Mouse (Mus musculus) forebrain, embryonic 11.5 days (tissue): ENCODE data around the gene Actl6b. TPM values are rescaled to one million over a fixed set of nuclear protein-coding genes. Genes with fewer than 3 reads are reported as not detected.
A peak's percentile ranks its signal among the peaks of the same experiment; 100 is the strongest.

Experiments
- ATAC-seq: fragments of 200-750 bp; cut with Nextera tagmentation; replicated peaks from 2 replicates; pipeline ENCODE4 v1.8.0; 2017; ENCODE audit warnings: moderate TSS enrichment; ENCODE audit not compliant: low FRiP score
- DNase-seq: peaks from one replicate; pipeline ENCODE4 v3.0.0-alpha.2; 2017; ENCODE audit warnings: low spot score
- H3K27ac ChIP-seq: fragments of 300-500 bp; sonication (generic); 2 replicates; pipeline ENCODE4 v1.5.1; 2014; ENCODE audit warnings: low read depth, low read length
- H3K27me3 ChIP-seq: fragments of 300-500 bp; sonication (generic); 2 replicates; pipeline ENCODE4 v1.6.1; 2014; ENCODE audit warnings: mild to moderate bottlenecking, low read length, mixed read lengths; ENCODE audit not compliant: control insufficient read depth, insufficient read depth
- H3K36me3 ChIP-seq: fragments of 300-500 bp; sonication (generic); 2 replicates; pipeline ENCODE4 v1.6.1; 2014; ENCODE audit warnings: mild to moderate bottlenecking, low read length, moderate library complexity, mixed read lengths; ENCODE audit not compliant: control insufficient read depth, insufficient read depth
- H3K4me1 ChIP-seq: fragments of 300-500 bp; sonication (generic); replicated peaks from 2 replicates; pipeline ENCODE4 v1.6.1; 2014; ENCODE audit warnings: low read length, mixed read lengths; ENCODE audit not compliant: control insufficient read depth, insufficient read depth
- H3K4me2 ChIP-seq: fragments of 300-500 bp; sonication (generic); 2 replicates; pipeline ENCODE4 v1.6.1; 2014; ENCODE audit warnings: low read depth, mild to moderate bottlenecking, low read length, moderate library complexity, mixed read lengths; ENCODE audit not compliant: severe bottlenecking
- H3K4me3 ChIP-seq: fragments of 300-500 bp; sonication (generic); 2 replicates; pipeline ENCODE4 v1.5.1; 2014; ENCODE audit warnings: low read depth, low read length
- H3K9ac ChIP-seq: fragments of 300-500 bp; sonication (generic); 2 replicates; pipeline ENCODE4 v1.6.1; 2014; ENCODE audit warnings: low read length
- H3K9me3 ChIP-seq: fragments of 300-500 bp; sonication (generic); 2 replicates; pipeline ENCODE4 v1.6.1; 2016; ENCODE audit warnings: low read length, mixed read lengths; ENCODE audit not compliant: control insufficient read depth
- WGBS: fragments of 180-500 bp; shearing (Covaris S2); extraction: QIAGEN DNeasy Blood & Tissue Kit; methylation state at CpG from one replicate; pipeline ENCODE4 v1.1.7; 2014; 5-methylcytosine and 5-hydroxymethylcytosine counted together
- polyA plus RNA-seq: library from polyadenylated mRNA; unstranded; fragments of >200 nt; fragmentation: Nextera tagmentation; extraction: Ambion mirVana; gene quantifications from 2 replicates; pipeline ENCODE4 v1.2.1, GENCODE M21; 2014

Gene Actl6b
- polyA plus RNA-seq, 1 experiment from 2014 or later, result 20.5 TPM

- no peak overlapping the region for H3K27ac ChIP-seq
- H3K4me1 ChIP-seq, result peaks cover 10% of the 10 kb centered on the region
- DNase-seq, result no peak
- no peaks in the 10 kb centered on the region for H3K27me3 ChIP-seq
- H3K9me3 ChIP-seq, result no peaks in the 10 kb centered on the region
- peaks cover 35% of the 10 kb centered on the region for H3K36me3 ChIP-seq
- no peak for ATAC-seq
- H3K9ac ChIP-seq, result no peak overlapping the region
- 75% methylated on average over 16 of the region's 16 CpGs for WGBS
- no peak overlapping the region for H3K4me3 ChIP-seq
- H3K4me2 ChIP-seq, result no peak overlapping the region
Observed at GRCm38 (mm10) chr5:137525511-137525910, 27.8 kb upstream of the Actl6b start.

DNA sequence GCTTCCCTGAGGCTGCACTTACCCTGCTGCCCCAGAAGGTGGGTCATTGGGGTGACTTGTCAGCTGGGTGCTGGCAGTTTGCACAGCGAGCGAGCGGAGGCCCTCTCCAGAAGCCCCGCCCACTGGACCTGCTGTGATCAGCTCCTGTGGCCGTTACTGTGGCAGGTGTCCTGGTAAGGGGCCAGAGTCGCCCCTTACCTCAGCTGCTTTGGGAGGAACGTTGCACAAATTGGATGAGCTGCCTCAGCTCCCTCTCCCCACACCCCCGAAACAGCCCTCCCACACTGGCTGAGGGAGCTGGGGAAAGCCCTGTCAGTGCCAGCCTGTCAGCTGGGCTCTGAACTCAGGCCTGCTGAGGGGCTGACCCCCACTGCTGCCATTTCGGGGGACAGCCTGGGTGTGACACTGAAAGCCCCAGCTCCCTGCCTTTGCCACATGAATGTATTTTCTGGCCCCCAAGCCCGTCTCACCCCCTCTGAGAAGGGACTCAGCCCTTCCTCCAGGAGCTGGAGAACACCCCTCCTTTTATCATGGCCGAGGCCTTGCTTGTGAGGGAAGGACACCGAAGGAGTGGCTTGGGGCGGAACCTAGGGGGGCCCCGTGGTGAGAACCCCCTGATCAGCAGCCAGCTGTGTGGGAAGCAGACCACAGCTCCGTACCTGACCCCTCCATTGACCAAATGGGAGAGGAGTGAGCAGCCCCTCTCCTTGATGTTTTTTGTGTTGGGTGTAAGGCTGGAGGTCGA, 27.0 kb upstream of the Actl6b start:
- no peaks in the 10 kb centered on the region for H3K9me3 ChIP-seq
- H3K36me3 ChIP-seq, result peaks cover 32% of the 10 kb centered on the region
- ATAC-seq (no peak), DNase-seq (peak; percentile 62)
- peak overlapping the region; percentile 9 for H3K27ac ChIP-seq
- peak overlapping the region; percentile 20; the same call in 1 of the 2 replicates for H3K9ac ChIP-seq
- H3K4me1 ChIP-seq, result peaks cover 12% of the 10 kb centered on the region
- H3K4me3 ChIP-seq, result no peak overlapping the region
- WGBS, result 45% methylated on average over 16 of the region's 16 CpGs
- no peaks in the 10 kb centered on the region for H3K27me3 ChIP-seq
- H3K4me2 ChIP-seq, result no peak overlapping the region

DNA sequence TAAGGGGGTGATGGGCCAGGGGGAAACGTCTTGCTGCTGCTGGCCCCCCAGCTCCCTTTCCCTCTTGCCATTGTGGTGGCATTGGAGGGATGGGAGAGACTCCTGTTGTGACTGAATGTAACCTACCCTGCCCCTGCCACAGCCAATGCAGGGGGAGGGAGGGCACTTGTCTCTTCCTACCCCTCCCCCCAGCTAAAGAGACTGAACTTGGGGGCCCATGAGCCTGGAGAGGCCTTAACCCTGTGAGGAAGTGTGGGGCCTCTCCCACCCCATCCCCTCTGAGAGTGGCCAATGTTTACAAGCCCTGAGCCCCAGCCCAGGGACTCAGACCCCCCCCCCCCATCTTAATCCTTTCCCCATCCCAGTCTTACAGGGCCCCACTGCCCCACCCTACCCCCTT, 25.9 kb upstream of the Actl6b start:
- DNase-seq, result no peak
- ATAC-seq, result no peak
- Histone ChIP-seq H3K4me1 (peaks cover 12% of the 10 kb centered on the region), H3K27ac (no peak overlapping the region), H3K4me2 (no peak overlapping the region), H3K9me3 (no peaks in the 10 kb centered on the region), H3K36me3 (peaks cover 27% of the 10 kb centered on the region), H3K9ac (no peak overlapping the region), H3K4me3 (no peak overlapping the region), H3K27me3 (no peaks in the 10 kb centered on the region)
- WGBS, result 61% methylated on average over 1 of the region's 1 CpGs

GRCm38 (mm10) chr5:137528247-137528968, 24.9 kb upstream of the Actl6b start:
- ATAC-seq, result no peak
- Histone ChIP-seq H3K36me3 (peaks cover 18% of the 10 kb centered on the region), H3K4me2 (no peak overlapping the region), H3K9me3 (no peaks in the 10 kb centered on the region), H3K4me3 (no peak overlapping the region), H3K4me1 (peaks cover 12% of the 10 kb centered on the region), H3K9ac (no peak overlapping the region), H3K27me3 (no peaks in the 10 kb centered on the region), H3K27ac (no peak overlapping the region)
- DNase-seq, result peak; percentile 52
- WGBS, result 87% methylated on average over 22 of the region's 22 CpGs

DNA sequence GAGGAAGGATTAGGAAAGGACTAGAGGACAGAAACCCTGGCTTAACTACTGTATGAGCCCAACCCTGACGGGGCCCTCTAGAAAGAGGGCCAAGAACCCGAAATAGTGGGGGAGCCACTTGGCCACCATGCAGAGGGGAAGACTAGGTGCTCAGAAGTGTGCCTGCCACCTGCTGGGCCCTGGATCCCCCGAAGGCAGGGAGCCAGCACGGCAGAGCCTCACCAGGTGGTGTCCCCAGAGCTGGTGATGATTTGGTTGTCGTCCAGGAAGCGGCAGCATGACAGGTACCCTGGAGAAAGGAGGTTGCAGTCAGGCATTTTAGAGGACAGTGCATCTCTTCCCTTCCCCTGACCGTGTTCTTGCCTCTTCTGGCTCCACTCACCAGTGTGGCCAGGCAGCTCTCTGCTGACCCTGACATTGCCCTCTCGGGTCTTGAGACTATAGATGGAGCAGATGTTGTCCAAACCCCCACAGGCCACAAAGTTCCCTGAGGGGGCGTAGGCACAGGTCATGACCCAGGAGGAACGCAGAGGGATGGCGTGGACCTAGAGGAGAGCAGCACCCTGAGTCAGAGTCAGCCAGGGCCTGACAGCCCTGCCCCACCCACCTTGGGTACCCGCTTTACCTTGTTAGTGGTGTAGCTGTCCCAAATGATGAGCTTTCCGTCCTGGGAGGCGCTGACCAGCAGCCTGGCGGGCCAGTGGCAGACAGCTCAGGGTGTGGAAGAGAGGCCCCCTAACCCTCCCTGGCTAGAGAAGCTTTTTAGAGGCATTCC, 23.9 kb upstream of the Actl6b start:
- Histone ChIP-seq H3K9me3 (no peaks in the 10 kb centered on the region), H3K4me3 (no peak overlapping the region), H3K9ac (no peak overlapping the region), H3K36me3 (peaks cover 15% of the 10 kb centered on the region; the same call in 1 of the 2 replicates), H3K27me3 (no peaks in the 10 kb centered on the region), H3K27ac (no peak overlapping the region), H3K4me1 (peaks cover 12% of the 10 kb centered on the region), H3K4me2 (peak overlapping the region; percentile 98)
- DNase-seq (peak; percentile 59), ATAC-seq (no peak)
- WGBS, result 79% methylated on average over 15 of the region's 15 CpGs

DNA sequence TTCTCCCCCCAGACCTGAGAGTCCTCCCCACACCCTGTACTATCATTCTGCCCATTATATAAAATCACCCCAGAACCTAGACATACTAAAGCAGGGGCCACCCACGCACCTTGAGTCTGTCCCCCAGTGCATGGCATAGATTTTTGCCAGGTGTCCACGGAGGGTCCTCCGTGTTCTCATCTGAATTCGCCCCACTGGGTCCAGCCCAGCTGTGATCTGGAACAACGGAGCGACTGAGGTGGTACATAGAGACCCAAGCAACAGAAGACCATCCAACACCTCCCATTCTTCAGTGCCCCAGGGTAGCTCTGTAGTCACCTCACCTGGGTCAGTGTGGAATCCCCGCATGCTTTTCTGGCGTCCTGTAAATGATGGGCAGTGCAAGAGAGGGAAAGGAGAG, 23.2 kb upstream of the Actl6b start:
- Histone ChIP-seq H3K27ac (peak overlapping the region; percentile 95; the same call in 1 of the 2 replicates), H3K9ac (peak overlapping the region; percentile 97), H3K4me1 (peaks cover 12% of the 10 kb centered on the region), H3K9me3 (no peaks in the 10 kb centered on the region), H3K4me2 (peak overlapping the region; percentile 98), H3K27me3 (no peaks in the 10 kb centered on the region), H3K36me3 (peaks cover 10% of the 10 kb centered on the region; the same call in 1 of the 2 replicates), H3K4me3 (peak overlapping the region; percentile 82)
- WGBS, result 77% methylated on average over 8 of the region's 8 CpGs
- DNase-seq, result peak; percentile 52
- no peak for ATAC-seq

GRCm38 (mm10) chr5:137530588-137531413, 22.5 kb upstream of the Actl6b start:
- 1% methylated on average over 40 of the region's 46 CpGs for WGBS
- Histone ChIP-seq H3K27me3 (no peaks in the 10 kb centered on the region), H3K4me1 (peaks cover 12% of the 10 kb centered on the region), H3K36me3 (peaks cover 10% of the 10 kb centered on the region; the same call in 1 of the 2 replicates), H3K9ac (peak overlapping the region; percentile 97), H3K4me2 (peak overlapping the region; percentile 98), H3K9me3 (no peaks in the 10 kb centered on the region), H3K4me3 (peak overlapping the region; percentile 82), H3K27ac (peak overlapping the region; percentile 95)
- ATAC-seq (peak; percentile 65), DNase-seq (peak; percentile 82)
